Mouse (Mus musculus) kidney, adult 2 months (tissue): ENCODE measurements around the gene Pnma1. TPM values are rescaled to one million over a fixed set of nuclear protein-coding genes. Genes with fewer than 3 reads are reported as not detected.

Experiments
- DNase-seq: peaks from one replicate; pipeline ENCODE4 v3.0.0; 2021
- H3K27ac ChIP-seq: fragments of 200-500 bp; 2 replicates; pipeline ENCODE4 v1.5.1; 2012; ENCODE audit warnings: low read depth, low read length, control low read depth, inconsistent platforms; ENCODE audit not compliant: insufficient read depth
- H3K27me3 ChIP-seq: fragments of 200-500 bp; replicated peaks from 2 replicates; pipeline ENCODE4 v1.6.1; 2012; ENCODE audit warnings: mild to moderate bottlenecking, moderate library complexity, low read length, inconsistent platforms; ENCODE audit not compliant: control insufficient read depth, insufficient read depth
- H3K36me3 ChIP-seq: fragments of 200-500 bp; 2 replicates; pipeline ENCODE4 v1.6.1; 2012; ENCODE audit warnings: mild to moderate bottlenecking, moderate library complexity, low read length, inconsistent platforms; ENCODE audit not compliant: control insufficient read depth, insufficient read depth
- H3K4me1 ChIP-seq: fragments of 200-500 bp; 2 replicates; pipeline ENCODE4 v1.6.1; 2011; ENCODE audit warnings: low read length; ENCODE audit not compliant: control insufficient read depth, insufficient read depth
- H3K4me3 ChIP-seq: fragments of 200-500 bp; 2 replicates; pipeline ENCODE4 v1.5.1; 2011; ENCODE audit warnings: mild to moderate bottlenecking, low read depth, low read length, control low read depth; ENCODE audit not compliant: insufficient read depth
- CTCF ChIP-seq: fragments of 200-500 bp; conservative IDR thresholded peaks from 2 replicates; pipeline ENCODE4 v1.5.1; 2011; ENCODE audit warnings: low read depth, mild to moderate bottlenecking, control low read depth, low read length, moderate library complexity, mixed read lengths; ENCODE audit not compliant: insufficient read depth, insufficient read length
- POLR2A ChIP-seq: fragments of 200-500 bp; IDR thresholded peaks from one replicate; pipeline ENCODE4 v1.6.1; 2011; ENCODE audit warnings: low read depth, low read length, control low read depth
- WGBS: fragments of 180-500 bp; shearing (Covaris S2); methylation state at CpG from one replicate; pipeline ENCODE4 v1.1.7; 2018; 5-methylcytosine and 5-hydroxymethylcytosine counted together
- polyA plus RNA-seq: library from polyadenylated mRNA; depleted of rRNA; stranded (reverse); fragments of >200 nt; gene quantifications from 2 replicates; pipeline ENCODE4 v1.2.3, GENCODE M21; 2012; rRNA removed

The Pnma1 gene
- polyA plus RNA-seq: 0.05 TPM in 1 of 2 replicates, not detected in the other

DNA sequence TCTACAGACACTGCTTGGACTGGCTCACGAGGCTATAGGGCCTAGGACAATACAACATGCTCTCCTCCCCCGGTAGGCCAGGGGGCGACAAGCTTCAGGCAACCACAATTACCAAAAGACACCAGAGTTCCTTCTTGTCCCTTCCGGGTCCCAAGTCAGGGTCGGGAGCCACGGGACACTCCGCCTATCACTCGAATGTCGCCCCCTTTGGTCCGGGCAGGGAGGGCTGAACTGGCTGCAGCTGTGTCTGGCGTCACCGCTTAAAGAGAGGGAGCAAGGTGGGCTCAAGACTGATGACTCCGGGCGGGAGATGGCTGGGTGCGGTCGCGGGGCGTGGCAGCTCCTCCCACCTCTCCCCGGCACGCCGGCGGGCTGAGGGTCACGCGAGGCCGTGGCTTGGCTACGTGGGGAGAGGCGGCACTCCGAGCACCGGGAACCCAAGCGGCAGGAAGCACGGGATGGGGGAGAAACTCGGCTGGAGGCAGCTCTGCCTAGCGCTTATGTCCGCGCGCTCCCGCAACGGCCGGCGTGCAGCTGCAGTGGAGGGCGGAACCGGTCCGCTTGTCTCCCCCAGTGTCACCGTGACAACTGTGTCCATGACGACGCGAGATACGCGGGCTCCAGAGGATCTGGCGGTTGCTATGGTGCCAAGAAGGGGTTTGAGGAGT, at the start of gene Pnma1:
Gene Pnma1, minus strand, starts transcription at position 536 of the 668 bp plus-strand sequence.
- H3K27ac ChIP-seq: no peak within 1 kb of the TSS
- H3K4me3 ChIP-seq: peak within 1 kb of the TSS; percentile 55
- H3K4me1 ChIP-seq: no peaks in the 10 kb centered on the region
- no peaks in the 10 kb centered on the region for H3K27me3 ChIP-seq
- H3K36me3 ChIP-seq: no peaks in the 10 kb centered on the region
- peak; percentile 65 for DNase-seq
- TF ChIP-seq CTCF (peak; percentile 55), POLR2A (no peak)
- 9% methylated on average over 50 of the region's 50 CpGs for WGBS

GRCm38 (mm10) chr12:84195195-84195594, 46.9 kb upstream of the Pnma1 start:
- no peak for TF ChIP-seq POLR2A
- no peak for TF ChIP-seq CTCF
- 79% methylated on average over 6 of the region's 6 CpGs for WGBS
- Histone ChIP-seq H3K4me1 (peaks cover 30% of the 10 kb centered on the region), H3K27me3 (no peaks in the 10 kb centered on the region), H3K4me3 (no peak overlapping the region), H3K27ac (no peak overlapping the region), H3K36me3 (no peaks in the 10 kb centered on the region)
- no peak for DNase-seq

DNA sequence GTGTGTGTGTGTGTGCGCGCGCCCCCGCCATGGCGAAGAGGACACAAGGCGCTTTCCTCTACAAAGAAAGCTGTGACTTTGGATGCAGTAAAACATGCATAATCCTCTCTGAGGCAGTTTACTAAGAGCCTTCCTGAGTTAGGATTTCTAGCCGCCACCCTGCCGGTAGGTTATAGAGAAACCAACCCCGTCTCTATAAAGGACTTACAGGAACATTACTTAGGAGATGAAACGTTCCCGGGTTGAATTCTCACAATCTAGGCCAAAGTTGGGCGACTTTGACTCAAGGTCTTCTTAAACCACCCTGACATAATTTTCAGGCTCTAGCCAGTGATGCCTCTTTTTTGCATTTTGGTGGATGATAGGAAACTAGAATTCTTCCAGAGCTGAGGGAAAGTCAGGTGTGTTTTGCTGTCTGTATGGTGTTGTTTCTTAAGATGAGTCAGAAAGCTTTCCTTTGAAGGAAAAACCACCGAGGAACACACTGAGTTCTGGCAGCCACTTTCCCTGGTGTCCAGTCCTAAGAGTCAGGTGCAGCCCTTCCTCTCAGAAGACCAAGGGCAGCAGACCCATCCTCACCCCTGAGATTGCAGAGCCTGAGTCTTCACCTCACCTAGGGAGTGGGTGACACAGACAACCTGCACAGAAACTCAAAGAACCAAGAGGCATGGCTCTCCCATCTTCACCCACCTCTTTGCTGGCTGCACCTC, 46.3 kb upstream of the Pnma1 start:
- Histone ChIP-seq H3K36me3 (no peaks in the 10 kb centered on the region), H3K27ac (peak overlapping the region; percentile 69), H3K4me1 (peaks cover 36% of the 10 kb centered on the region), H3K4me3 (peak overlapping the region; percentile 92; the same call in 1 of the 2 replicates), H3K27me3 (no peaks in the 10 kb centered on the region)
- no peak for DNase-seq
- TF ChIP-seq POLR2A: no peak
- TF ChIP-seq CTCF: no peak
- 6% methylated on average over 13 of the region's 13 CpGs for WGBS

DNA sequence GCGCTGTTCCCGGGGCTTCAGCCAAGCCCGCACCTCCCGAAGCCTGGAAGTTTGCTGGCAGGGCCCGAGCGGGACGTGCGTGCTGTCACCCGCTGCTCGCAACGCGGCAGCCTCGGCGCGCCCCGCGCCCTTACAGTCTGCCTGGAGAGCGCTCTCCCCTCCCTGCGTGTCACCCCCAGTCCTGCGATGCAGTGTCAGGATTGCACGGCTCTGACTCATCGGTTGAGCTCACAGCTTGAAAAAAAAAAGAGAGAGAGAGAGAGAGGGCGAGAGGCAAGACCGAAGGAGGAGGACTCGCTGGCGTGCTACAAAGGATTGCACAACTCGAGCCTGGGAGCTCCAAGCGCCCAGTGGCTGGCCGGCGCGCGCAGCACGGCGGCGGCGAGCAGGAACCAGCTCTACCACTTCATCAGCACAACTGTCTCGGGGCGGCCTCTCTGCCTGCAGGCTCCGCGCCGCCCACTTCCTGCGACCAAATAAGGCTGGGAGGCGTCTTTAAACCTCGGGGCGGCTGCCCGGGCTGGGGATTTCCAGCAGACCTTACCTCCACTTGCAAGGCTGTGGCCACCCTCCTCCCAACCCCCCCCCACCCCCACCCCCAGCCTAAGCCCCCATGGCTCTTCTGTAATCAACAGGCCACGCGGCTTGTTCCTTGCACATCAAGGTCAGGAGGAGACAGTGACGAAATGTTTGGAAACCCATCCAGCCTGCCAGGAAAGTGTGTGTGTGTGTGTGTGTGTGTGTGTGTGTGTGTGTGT, 45.5 kb upstream of the Pnma1 start:
- DNase-seq: peak; percentile 97
- TF ChIP-seq POLR2A (peak; percentile 65), CTCF (no peak)
- Histone ChIP-seq H3K27me3 (no peaks in the 10 kb centered on the region), H3K27ac (peak overlapping the region; percentile 77), H3K4me3 (peak overlapping the region; percentile 92), H3K36me3 (no peaks in the 10 kb centered on the region), H3K4me1 (peaks cover 43% of the 10 kb centered on the region)
- 0% methylated on average over 48 of the region's 49 CpGs for WGBS

GRCm38 (mm10) chr12:84192741-84193641, 44.7 kb upstream of the Pnma1 start:
- H3K4me3 ChIP-seq: peak overlapping the region; percentile 92
- peak overlapping the region; percentile 77 for H3K27ac ChIP-seq
- DNase-seq: peak; percentile 65
- H3K27me3 ChIP-seq: no peaks in the 10 kb centered on the region
- H3K4me1 ChIP-seq: peaks cover 52% of the 10 kb centered on the region
- WGBS: 1% methylated on average over 102 of the region's 102 CpGs
- TF ChIP-seq CTCF (no peak), POLR2A (no peak)
- H3K36me3 ChIP-seq: no peaks in the 10 kb centered on the region

DNA sequence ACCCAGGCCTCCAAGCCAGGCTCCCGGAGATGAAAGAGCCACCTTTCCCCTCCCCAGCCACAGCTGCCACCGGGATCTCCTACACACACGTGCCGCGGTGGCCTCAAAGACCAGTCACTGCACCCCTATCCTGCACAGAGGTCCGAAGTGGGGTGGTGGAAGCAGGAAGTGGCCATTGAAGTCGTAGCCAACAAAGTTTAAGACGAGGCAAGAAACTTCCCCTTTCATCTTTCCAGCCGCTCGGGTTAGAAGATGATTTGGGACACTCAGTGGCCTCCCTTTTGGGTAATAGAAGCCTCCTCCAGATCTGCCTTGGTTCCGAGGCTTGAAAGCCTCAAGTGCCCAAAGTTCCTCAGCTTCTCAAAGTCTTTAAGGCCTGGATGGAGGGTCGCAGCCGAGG, 44.0 kb upstream of the Pnma1 start:
- 32% methylated on average over 13 of the region's 13 CpGs for WGBS
- TF ChIP-seq POLR2A (no peak), CTCF (no peak)
- Histone ChIP-seq H3K27ac (no peak overlapping the region), H3K4me1 (peaks cover 59% of the 10 kb centered on the region), H3K27me3 (no peaks in the 10 kb centered on the region), H3K4me3 (peak overlapping the region; percentile 92), H3K36me3 (no peaks in the 10 kb centered on the region)
- DNase-seq: no peak
